Mouse (Mus musculus) brown adipose tissue, adult 24 weeks (tissue): ENCODE measurements around the gene Tssc4. TPM values are rescaled to one million over a fixed set of nuclear protein-coding genes. Genes with fewer than 3 reads are reported as not detected.
A peak's percentile ranks its signal among the peaks of the same experiment; 100 is the strongest.

Experiments used
- H3K27ac ChIP-seq: fragments of 200-500 bp; replicated peaks from 2 replicates; pipeline ENCODE4 v1.5.1; 2012; ENCODE audit warnings: low read depth, mild to moderate bottlenecking, low read length
- H3K4me1 ChIP-seq: fragments of 200-500 bp; 2 replicates; pipeline ENCODE4 v1.6.1; 2012; ENCODE audit warnings: low read length, mixed read lengths; ENCODE audit not compliant: control insufficient read depth, insufficient read depth, insufficient read length
- H3K4me3 ChIP-seq: fragments of 200-500 bp; 2 replicates; pipeline ENCODE4 v1.5.1; 2012; ENCODE audit warnings: low read depth, mild to moderate bottlenecking, low read length, moderate library complexity; ENCODE audit not compliant: insufficient read depth
- polyA plus RNA-seq: library from polyadenylated mRNA; stranded (reverse); fragments of >200 nt; gene quantifications from 2 replicates; pipeline ENCODE4 v1.2.4, GENCODE M21; 2012; ENCODE audit not compliant: missing spikeins, insufficient read depth, insufficient read length

Tssc4 gene
- polyA plus RNA-seq, 1 experiment: 13.2 TPM

GRCm38 (mm10) chr7:143106062-143106461 lies 37.0 kb downstream of the Tssc4 start, which contains the start of gene Kcnq1:
Gene Kcnq1, plus strand, starts transcription at chr7:143106362.
- peaks cover 17% of the 10 kb centered on the region for H3K4me1 ChIP-seq
- no peak within 1 kb of the TSS for H3K27ac ChIP-seq
- H3K4me3 ChIP-seq: peak within 1 kb of the TSS; percentile 55

- Histone ChIP-seq H3K27ac (no peak overlapping the region), H3K4me1 (peaks cover 17% of the 10 kb centered on the region), H3K4me3 (peak overlapping the region; percentile 55)
Observed at GRCm38 (mm10) chr7:143106672-143107465, 37.8 kb downstream of the Tssc4 start.

GRCm38 (mm10) chr7:143108200-143108599 lies 39.2 kb downstream of the Tssc4 start:
- H3K27ac ChIP-seq: no peak overlapping the region
- H3K4me1 ChIP-seq: peaks cover 17% of the 10 kb centered on the region
- H3K4me3 ChIP-seq: peak overlapping the region; percentile 55

- Histone ChIP-seq H3K27ac (peak overlapping the region; percentile 64), H3K4me1 (peaks cover 17% of the 10 kb centered on the region), H3K4me3 (peak overlapping the region; percentile 7; the same call in 1 of the 2 replicates)
Observed at GRCm38 (mm10) chr7:143108996-143109660, 40.1 kb downstream of the Tssc4 start.

- H3K27ac ChIP-seq: peak overlapping the region; percentile 64; the same call in 1 of the 2 replicates
- H3K4me3 ChIP-seq: 0 out of 2 replicates have a peak overlapping the region, but pooled peaks have one; percentile 7
- peaks cover 17% of the 10 kb centered on the region for H3K4me1 ChIP-seq
Observed at GRCm38 (mm10) chr7:143109696-143110095, 40.6 kb downstream of the Tssc4 start.

GRCm38 (mm10) chr7:143110803-143111202 lies 41.8 kb downstream of the Tssc4 start:
- Histone ChIP-seq H3K27ac (no peak overlapping the region), H3K4me3 (no peak overlapping the region), H3K4me1 (peaks cover 17% of the 10 kb centered on the region)

GRCm38 (mm10) chr7:143111719-143112118 lies 42.7 kb downstream of the Tssc4 start:
- Histone ChIP-seq H3K27ac (no peak overlapping the region), H3K4me1 (peaks cover 17% of the 10 kb centered on the region), H3K4me3 (no peak overlapping the region)

GRCm38 (mm10) chr7:143112395-143112794 lies 43.3 kb downstream of the Tssc4 start:
- H3K27ac ChIP-seq: no peak overlapping the region
- peaks cover 17% of the 10 kb centered on the region for H3K4me1 ChIP-seq
- H3K4me3 ChIP-seq: no peak overlapping the region

- Histone ChIP-seq H3K27ac (no peak overlapping the region), H3K4me3 (no peak overlapping the region), H3K4me1 (peaks cover 6% of the 10 kb centered on the region; the same call in 1 of the 2 replicates)
Observed at GRCm38 (mm10) chr7:143114773-143115172, 45.7 kb downstream of the Tssc4 start.

GRCm38 (mm10) chr7:143116521-143116920 lies 47.5 kb downstream of the Tssc4 start:
- no peak overlapping the region for H3K4me3 ChIP-seq
- no peak overlapping the region for H3K27ac ChIP-seq
- peaks cover 9% of the 10 kb centered on the region; the same call in 1 of the 2 replicates for H3K4me1 ChIP-seq

GRCm38 (mm10) chr7:143119407-143119806 lies 50.4 kb downstream of the Tssc4 start:
- no peak overlapping the region for H3K27ac ChIP-seq
- H3K4me3 ChIP-seq: no peak overlapping the region
- peaks cover 9% of the 10 kb centered on the region; the same call in 1 of the 2 replicates for H3K4me1 ChIP-seq

GRCm38 (mm10) chr7:143119826-143120225 lies 50.8 kb downstream of the Tssc4 start:
- Histone ChIP-seq H3K4me3 (no peak overlapping the region), H3K27ac (no peak overlapping the region), H3K4me1 (peaks cover 9% of the 10 kb centered on the region; the same call in 1 of the 2 replicates)

Other genes starting within 250 kb of the Tssc4 start
- not detected in 2 replicates for gene Th, start 138.1 kb upstream of the Tssc4 start, polyA plus RNA-seq
- not detected in 2 replicates for gene Ascl2, start 100.0 kb upstream of the Tssc4 start, polyA plus RNA-seq
- gene Tspan32, start 64.2 kb upstream of the Tssc4 start, polyA plus RNA-seq: 0.83 and 1.3 TPM in 2 replicates
- gene Cd81, start 16.5 kb upstream of the Tssc4 start, polyA plus RNA-seq: 289 and 375 TPM in 2 replicates
- gene Trpm5, start 25.4 kb downstream of the Tssc4 start, polyA plus RNA-seq: not detected in 2 replicates
- gene Kcnq1, start 37.1 kb downstream of the Tssc4 start, polyA plus RNA-seq: 0.36 and 1.0 TPM in 2 replicates